Mouse (Mus musculus) layer of hippocampus, adult 11-12 months (tissue): ENCODE data around the gene Rgs14.

Experiments
- DNase-seq: peaks from one replicate; pipeline ENCODE4 v3.0.0; 2022; ENCODE audit warnings: low spot score

Rgs14 gene

DNA sequence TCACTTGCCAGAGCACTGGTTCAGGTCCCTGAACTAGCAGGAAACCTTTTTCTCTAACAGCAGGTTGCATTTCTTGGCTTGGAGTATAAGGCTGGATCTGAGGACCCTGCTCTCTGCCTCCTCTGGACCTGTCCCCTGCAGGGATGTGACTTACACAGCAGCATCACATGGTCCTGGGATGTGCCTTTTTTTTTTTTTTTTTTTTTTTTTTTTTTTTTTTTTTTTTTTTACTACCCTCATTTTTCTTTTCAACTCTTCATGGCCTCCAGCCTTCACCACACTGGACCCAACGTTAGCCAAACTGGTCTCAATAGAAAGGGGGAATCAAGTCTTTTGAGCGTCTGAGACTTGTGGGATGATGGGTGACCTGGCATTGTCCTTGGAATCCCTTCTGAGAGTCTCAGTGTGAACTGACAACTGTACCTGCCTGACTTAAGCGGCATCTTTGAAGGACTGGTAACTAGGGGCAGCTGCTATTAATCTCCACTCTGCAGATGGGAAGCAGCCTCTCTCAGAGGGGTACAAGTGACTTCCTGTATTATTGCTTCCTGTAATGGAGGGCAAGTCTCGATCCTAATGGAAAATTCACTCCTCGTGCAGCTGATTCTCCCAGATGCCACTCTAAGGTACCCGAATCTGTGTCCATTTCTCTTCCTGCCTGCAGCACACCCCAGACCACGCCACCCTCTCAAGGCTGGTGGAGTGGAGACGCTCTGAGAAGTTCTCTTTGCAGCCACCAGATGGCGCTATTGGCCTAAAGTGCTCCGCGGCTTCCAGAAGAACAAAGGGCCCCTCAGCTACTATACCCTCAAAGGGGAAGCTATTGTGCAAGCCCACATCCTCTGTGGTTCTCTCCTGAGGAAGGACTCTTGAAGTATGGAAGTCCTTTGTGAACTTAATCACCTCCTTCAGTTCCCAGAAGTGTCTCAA lies 35.6 kb downstream of the Rgs14 start:
- peak; percentile 78 for DNase-seq

DNA sequence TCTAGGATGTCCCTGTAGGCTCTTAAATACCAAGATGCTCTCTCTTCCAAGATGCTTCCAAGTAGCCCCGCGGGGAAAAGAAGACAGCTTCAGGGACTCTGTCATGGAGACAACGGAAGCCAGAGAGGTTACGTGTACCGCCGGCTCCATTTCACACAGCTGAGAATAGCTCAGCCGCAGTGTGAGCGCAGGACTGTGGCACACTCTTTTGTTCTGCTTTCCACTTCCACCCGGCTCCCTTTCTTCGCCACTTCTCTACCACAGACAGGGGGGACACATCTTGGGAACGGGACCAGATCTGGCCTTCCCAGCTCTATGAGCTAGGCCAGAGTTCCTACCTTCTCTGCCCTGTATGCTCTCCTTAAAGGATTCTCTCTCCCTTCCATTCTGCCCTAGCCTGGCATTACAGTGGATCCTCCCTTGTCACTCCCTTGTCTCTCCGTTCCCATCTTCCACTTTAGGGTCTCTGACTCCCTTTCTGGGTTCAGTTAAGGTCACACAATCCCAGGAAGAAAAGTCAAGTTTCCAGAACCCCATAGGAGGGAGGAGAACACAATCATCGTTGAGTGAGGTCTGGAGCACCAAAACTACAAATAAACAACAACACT lies 36.4 kb downstream of the Rgs14 start:
- no peak for DNase-seq

DNA sequence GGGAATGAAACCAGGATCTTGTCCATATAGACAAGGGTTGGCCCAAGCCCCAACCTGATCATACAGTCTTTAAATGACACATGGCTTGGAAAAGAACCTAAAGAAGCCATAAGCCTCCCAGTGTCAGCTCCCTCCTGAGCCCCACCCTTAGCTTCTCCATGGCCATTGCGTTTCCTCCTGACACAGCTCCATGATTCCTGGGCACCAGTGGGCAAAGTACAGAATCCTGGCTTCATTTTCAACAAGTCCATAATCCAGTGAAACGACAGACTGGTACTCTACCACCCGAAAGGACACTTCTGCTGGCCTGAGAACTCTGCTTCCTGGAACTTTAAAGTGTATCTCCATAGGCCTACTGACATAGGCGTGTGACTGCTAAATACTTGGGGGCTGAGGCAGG lies 37.8 kb downstream of the Rgs14 start:
- DNase-seq = no peak

DNA sequence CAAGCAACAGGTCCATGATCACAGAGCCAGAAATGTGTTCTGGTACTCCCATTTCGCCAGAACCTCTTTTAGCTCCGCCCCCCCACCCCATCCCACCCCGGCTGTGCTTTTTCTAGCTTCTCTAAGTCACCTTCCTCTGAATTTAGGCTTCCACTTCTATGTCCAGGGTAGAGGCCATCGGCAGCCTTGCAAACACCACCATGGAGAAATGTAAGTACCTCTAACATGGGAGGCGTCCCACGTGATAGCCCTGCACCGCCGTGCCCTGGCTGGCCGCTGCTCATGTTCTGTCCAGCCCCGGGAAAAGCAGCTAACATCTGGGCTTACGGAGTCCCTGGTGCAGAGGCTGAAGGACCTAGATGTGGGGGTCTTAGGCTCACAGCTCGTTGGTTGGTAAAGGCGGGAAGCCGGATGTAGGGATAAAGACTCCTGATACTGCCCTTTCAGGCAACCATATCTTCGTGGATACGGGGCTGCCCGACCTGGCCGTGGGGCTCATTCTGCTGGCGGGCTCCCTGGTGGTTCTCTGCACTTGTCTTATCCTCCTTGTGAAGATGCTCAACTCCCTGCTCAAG lies 39.1 kb downstream of the Rgs14 start:
- DNase-seq = no peak

DNA sequence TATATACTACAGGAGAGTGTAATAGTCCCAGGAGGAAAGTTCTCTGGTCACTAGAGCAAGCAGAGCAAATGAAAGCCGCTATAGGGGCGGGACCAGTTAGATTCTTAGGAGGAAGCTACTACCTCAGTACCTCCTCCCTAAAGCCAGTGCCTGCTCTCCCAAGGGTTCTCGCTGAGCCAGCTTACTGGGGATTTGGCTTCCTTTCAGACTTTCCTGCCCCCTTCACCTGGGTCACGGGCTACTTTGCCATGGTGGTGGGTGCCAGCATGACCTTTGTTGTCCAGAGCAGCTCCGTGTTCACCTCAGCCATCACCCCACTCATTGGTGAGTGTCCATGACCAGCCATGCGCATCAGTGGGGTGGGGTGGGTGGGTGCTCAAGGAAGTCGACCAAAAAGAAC lies 42.3 kb downstream of the Rgs14 start:
- no peak for DNase-seq

DNA sequence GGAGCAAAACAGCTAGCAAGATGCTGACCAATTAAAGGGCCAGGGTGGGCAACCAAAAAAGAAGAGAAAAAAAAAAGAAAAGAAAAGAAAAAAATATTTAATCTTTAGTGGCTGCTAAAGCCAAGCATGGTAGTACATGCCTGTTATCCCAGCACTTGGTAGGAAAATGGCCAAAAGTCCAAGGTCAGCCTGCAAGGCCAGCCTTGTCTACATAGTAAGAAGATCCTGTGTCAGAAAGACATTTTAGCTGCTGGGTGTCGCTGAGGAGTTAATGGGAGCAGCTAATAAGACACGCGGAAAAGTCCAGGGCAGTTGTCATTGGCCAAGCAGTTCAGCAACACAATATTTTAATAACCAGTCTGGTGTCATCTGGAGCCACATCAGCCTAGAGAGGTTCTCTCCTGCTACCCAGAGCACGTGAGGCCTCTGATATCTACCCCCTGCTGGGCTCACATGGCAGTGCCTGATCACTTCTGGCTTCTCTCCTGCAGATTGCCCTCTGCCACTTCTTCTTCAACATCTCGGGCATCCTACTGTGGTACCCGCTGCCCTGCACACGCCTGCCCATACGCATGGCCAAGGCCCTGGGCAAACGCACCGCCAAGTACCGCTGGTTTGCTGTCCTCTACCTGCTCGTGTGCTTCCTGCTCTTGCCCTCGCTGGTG lies 43.2 kb downstream of the Rgs14 start:
- no peak for DNase-seq

DNA sequence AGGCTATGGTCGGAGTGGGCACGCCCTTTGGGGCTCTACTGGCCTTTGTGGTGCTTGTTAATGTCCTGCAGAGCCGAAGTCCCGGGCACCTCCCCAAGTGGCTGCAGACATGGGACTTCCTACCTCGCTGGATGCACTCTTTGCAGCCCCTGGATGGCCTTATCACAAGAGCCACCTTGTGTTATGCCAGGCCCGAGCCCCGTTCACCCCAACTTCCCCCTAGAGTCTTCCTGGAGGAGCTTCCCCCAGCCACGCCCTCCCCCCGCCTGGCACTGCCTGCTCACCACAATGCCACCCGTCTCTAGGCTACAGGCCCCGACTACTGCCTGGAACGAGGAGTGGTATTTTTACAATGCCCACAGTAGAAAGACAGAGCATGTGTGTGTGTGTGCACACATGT lies 43.8 kb downstream of the Rgs14 start:
- DNase-seq = no peak

DNA sequence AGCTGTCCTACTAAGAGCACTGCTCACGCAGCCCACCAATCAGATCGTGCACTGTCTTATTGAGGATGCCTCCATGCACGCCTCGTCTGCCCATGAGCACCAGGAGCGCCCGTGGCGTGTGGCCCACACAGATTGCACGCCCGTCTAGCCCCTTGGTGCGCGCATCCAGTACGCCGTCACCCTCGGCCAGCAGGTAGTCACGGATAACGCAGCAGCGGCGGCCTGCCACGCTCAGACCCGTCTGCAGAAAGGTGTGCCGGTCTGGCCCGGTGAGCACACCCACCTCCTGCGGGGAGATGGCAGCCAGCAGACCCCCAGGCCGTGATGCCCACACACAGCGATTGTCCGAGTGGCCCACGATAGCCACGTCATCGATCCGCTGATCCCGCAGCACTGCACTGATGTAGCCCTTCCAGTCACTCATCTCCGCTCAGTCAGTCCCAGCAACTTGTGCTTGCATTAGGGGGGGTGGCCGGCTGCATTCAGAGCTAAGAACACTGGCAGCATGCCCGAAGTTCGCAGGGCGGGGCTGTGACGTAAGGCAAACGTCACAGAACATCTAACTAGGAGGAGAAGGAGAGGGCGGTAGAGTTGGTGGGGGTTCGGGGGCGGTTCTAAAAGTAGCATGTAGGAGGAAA lies 45.3 kb downstream of the Rgs14 start, which contains the start of gene Pfn3:
Gene Pfn3, minus strand, starts transcription at position 490 of the 638 bp plus-strand sequence.
- DNase-seq = peak; percentile 73

DNA sequence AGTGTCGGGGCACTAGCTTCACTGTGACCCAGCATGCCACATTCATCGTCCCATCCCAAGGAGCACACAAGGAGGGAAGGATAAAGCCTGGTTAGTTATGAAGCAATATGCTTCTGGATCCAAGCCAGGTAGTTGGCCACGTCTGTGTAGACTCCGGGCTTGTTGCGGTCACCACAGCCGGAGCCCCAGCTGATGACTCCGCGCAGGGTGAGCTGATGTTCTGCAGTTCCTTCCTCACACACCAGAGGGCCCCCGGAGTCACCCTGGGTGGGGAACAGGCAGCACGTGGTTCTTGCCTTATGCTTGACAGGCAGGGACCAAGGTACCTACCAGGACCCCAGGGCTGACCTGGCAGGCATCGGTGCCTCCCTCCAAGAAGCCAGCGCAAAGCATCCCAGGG lies 48.5 kb downstream of the Rgs14 start:
- peak; percentile 85 for DNase-seq

DNA sequence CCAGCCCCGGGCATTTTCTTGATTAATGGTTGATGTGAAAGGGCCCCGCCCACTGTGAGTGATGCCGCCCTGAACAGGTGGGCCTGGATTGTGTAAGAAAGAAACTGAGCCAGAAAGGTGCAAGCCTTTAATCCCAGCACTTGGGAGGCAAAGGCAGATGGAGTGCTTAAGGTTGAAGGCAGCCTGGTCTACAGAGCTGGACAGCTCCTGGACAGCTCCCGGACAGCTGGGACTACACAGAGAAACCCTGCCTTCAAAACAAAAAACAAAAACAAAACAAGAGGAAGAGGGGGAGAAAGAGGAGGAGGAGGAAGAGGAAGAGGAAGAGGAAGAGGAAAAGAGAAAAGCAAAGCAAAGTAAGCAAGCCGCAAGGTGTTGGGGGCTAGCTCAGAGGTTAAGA lies 49.6 kb downstream of the Rgs14 start:
- no peak for DNase-seq

DNA sequence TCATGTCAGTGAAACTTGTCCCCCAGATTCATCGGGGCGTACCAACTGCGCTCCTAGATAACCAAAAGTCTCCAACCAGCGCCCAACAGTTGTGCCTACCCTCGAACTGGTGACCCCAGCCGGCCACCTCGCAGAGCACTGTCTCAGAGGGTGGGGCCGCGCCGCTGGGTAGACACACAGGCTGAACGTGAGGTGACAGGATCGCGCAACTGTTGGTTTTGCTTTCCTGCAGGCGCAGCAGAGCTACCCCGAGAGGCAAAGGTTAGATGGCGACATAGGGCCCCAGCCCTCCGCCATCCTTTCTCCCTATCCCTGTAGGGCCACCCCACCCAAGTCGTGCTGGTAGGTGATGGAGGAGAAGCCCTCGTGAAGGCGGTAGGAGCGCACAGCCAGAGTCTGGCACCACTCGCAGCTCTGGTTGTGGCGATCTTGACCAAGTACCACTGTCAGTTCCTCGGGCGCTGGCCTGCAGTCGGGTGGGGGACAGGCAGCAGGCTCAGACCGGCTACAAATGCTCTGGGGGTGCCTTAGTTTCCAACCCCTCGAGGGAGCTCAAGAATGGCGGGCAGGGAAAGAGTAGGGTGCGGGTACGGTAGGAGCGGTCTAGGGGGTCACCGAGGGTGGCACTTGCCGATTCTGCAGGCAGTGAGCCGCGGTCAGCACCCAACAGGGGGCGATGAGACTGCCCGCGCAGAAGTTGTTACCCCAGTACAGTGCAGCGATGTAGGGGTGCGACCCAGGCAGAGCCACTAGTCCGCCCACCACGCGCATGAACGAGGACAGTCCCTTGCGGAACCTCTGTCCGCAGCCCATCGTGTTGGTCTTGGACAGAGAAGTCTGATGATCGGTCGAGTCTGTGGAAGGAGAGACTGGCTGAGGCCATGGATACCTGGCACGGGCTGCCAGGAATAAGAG lies 50.7 kb downstream of the Rgs14 start:
- no peak for DNase-seq

DNA sequence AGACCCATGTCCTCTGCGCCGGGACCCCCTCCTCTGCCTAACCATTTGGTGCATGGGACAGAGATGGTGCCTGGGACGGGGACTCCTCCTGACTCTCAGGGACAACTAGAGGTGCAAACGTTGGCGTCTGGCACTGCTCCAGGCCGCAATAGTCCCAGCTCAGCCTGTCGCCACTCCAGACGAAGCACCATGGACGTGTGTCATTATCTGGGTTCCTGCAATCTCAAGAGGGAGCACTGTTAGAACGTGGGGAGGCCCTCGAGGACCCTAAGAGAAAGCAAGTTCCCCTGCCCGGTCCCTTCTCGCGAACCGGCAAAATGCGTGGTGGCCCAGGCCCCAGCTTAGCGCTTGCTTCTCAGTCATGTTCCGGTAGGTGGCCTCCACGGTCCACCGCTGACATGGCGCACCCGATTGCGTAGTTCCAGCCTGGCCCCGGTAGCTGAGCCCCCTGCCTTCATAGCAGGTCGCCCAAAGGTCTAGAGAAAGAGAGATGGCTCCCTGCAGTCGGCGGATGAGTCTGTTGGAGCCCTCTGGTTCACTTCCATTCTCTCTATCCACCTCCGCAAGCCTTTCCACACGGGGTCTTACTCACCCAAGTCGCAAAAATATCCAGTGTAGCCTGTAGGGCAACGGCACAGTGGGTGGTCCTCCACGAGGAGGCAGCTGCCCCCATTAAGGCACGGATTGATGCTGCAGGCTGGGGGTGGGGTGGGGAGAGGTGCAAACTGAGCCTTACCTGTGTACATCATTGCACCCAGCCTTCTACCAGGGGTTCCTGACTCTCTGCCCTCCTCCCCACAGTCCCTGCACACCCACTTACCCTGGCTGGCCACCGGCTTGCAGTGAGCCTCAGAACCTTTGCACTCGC lies 51.6 kb downstream of the Rgs14 start:
- peak; percentile 66 for DNase-seq

DNA sequence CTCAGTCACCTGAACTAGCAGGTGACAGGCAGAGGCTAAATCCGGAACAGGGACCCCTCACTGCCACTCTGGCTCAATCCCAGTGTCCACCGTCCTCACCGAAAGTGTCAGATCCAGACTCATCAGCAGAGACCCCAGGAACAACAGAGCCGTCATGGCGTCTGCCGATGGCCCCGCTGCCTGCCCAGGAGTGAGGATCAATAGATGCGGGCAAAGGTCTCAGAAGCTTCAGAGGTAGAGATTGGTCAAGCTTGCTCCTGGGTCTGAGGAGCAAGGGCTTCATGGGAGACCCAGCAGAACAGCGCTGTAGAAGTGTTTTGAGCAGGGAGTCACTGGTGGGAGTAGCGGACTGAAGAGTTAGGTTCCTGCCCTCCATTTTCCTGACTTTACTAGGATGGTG lies 57.1 kb downstream of the Rgs14 start, which contains the start of gene F12:
Gene F12, minus strand, starts transcription at position 181 of the 400 bp plus-strand sequence.
- DNase-seq = no peak

DNA sequence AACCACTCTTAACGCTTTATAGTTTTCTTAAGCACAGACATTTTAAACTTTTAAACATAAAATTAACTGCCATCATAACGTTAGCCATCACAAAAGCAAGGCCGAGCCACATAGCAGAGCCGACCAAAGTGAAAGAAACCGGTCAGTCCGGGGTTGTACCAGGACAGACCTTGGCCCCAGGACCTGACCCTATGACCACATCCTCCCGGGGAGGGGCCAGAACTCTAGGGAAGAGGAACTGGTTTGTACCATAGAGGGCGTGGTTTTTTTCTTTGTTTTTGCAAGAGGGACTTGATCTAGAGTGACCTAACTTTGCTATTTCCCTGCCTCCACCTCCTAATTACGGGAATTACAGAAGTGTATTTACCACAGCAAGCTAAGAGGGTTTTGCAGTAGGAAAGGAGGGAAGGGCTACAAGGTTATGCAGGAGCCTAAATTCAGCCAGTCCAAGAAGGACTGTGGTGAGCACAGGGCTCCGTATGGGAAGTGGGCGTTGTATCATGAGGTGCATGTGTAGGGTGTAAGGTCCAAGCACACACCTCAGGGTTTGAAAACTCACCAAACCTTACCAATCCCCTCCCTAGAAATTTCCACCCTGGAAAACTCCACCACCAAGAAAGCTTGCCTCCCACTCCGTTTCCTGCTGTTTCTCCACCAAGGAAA lies 59.8 kb downstream of the Rgs14 start:
- DNase-seq = no peak

DNA sequence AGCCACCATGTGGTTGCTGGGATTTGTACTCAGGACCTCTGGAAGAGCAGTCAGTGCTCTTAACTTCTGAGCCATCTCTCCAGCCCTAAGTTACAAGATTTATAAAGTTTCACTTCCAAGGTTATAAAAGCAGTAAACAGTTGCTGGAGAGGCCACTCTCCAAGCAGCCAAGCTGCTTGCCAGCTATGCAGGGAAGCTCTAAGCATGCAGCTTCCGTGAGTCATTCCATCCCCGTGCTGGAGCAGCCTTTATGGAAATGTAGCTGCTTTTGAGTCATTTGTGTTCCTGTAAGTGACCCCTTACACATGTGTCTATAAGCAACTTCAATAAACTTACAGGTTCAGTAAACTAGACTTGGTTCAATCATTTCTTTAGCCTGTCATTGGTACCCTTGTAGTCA lies 61.0 kb downstream of the Rgs14 start:
- DNase-seq = no peak

DNA sequence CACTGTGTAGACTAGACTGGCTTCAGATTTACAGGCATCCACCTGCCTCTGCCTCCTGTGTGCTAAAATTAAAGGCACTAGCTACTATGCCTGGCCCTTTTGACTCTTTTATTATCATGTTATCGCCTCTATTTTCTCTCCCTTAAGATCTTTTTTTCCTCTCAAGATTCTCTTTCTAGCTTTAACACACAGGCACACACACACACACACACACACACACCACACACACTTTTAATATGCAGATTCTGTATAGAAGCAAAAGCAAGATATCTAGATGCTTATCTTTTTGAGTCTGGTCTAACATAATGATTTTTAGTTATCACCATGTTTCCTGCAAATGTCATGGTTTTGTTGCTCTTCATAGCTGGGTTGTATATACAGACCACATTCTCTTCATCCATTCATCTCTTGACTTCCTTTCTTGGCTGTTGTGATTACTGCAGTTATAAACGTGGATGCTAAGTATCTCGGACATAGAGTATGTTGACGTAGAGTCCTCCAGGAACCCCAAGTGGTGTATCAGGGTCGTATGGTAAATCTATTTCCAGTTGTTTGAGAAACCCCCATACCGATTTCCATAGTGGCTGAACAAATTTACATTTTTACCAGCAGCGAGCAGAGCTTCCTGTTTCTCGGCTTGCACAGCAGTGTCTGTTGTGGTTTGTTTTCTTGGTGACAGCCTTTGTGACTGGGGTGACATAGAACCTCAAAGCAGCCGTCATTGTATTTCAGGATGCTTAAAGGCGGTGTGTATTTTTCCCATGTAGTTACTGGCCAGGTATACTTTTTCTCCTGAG lies 62.6 kb downstream of the Rgs14 start:
- no peak for DNase-seq
